Mouse (Mus musculus) telencephalon, adult 2 months (tissue): ENCODE measurements at regions not wholly inside any gene's neighbourhood (a gene's known extent, or its start where the extent isn't known, plus 50 kb on each side); places are given as distances from the start of the nearest gene placed in this dataset.

ENCODE experiments used
- DNase-seq: peaks from one replicate; pipeline ENCODE4 v3.0.0-alpha.2; 2011; ENCODE audit warnings: low read depth, low spot score

GRCm38 (mm10) chr6:140368354-140369069 is 55.3 kb upstream of the Plekha5 start:
- DNase-seq: no peak

- DNase-seq: no peak
These were observed 56.6 kb upstream of the Plekha5 start for GRCm38 (mm10) chr6:140367303-140367702.

- DNase-seq: no peak
These were observed 57.1 kb upstream of the Plekha5 start for GRCm38 (mm10) chr6:140366791-140367190.

GRCm38 (mm10) chr6:140360996-140361395 is 62.9 kb upstream of the Plekha5 start:
- peak; percentile 85 for DNase-seq

GRCm38 (mm10) chr6:140357901-140358300 is 66.0 kb upstream of the Plekha5 start:
- DNase-seq: no peak

- no peak for DNase-seq
These were observed 66.6 kb upstream of the Plekha5 start for GRCm38 (mm10) chr6:140357300-140357699.

- DNase-seq: no peak
These were observed 69.8 kb upstream of the Plekha5 start for GRCm38 (mm10) chr6:140354082-140354481.

GRCm38 (mm10) chr6:140353610-140354009 is 70.2 kb upstream of the Plekha5 start:
- no peak for DNase-seq

GRCm38 (mm10) chr6:140351365-140352095 is 72.3 kb upstream of the Plekha5 start:
- no peak for DNase-seq

- DNase-seq: no peak
These were observed 75.3 kb upstream of the Plekha5 start for GRCm38 (mm10) chr6:140348578-140348977.

GRCm38 (mm10) chr6:140346929-140347328 is 76.9 kb upstream of the Plekha5 start:
- no peak for DNase-seq

- no peak for DNase-seq
These were observed 80.2 kb upstream of the Plekha5 start for GRCm38 (mm10) chr6:140343638-140344037.

GRCm38 (mm10) chr6:140342881-140343280 is 81.0 kb upstream of the Plekha5 start:
- no peak for DNase-seq

- DNase-seq: no peak
These were observed 84.1 kb upstream of the Plekha5 start for GRCm38 (mm10) chr6:140339731-140340130.

- DNase-seq: no peak
These were observed 85.7 kb upstream of the Plekha5 start for GRCm38 (mm10) chr6:140337897-140338749.

GRCm38 (mm10) chr6:140337083-140337491 is 86.8 kb upstream of the Plekha5 start:
- DNase-seq: no peak

- DNase-seq: no peak
These were observed 87.4 kb upstream of the Plekha5 start for GRCm38 (mm10) chr6:140336414-140336941.

GRCm38 (mm10) chr6:140333397-140333796 is 90.5 kb upstream of the Plekha5 start:
- DNase-seq: no peak

- no peak for DNase-seq
These were observed 115.2 kb upstream of the Plekha5 start for GRCm38 (mm10) chr6:140308641-140309040.

- DNase-seq: no peak
These were observed 116.9 kb upstream of the Plekha5 start for GRCm38 (mm10) chr6:140306811-140307558.

- DNase-seq: no peak
These were observed 119.7 kb upstream of the Plekha5 start for GRCm38 (mm10) chr6:140304105-140304504.
